Mouse (Mus musculus): ENCODE measurements around the gene Cacna2d2.

- TF ChIP-seq POLR2A (IDR thresholded peaks at IDR 0.05; ENCODE audit: borderline replicate concordance, low read depth, low read length), result no peak
- no peak for TF ChIP-seq CTCF (IDR thresholded peaks at IDR 0.05; ENCODE audit: low read depth, low read length)
Measured at GRCm38 (mm10) chr9:107578587-107578986, 179.2 kb downstream of the Cacna2d2 start, which contains the start of gene Naa80.
